Mouse (Mus musculus) intestine, postnatal 0 days (tissue): ENCODE data around the gene Taar2. TPM values are rescaled to one million over a fixed set of nuclear protein-coding genes. Genes with fewer than 3 reads are reported as not detected.
A peak's percentile ranks its signal among the peaks of the same experiment; 100 is the strongest.

Source experiments
- ATAC-seq: fragments of 200-750 bp; cut with Nextera tagmentation; 2 replicates; pipeline ENCODE4 v1.8.0; 2017; ENCODE audit warnings: mild to moderate bottlenecking, moderate TSS enrichment, moderate library complexity
- H3K27ac ChIP-seq: fragments of 300-500 bp; sonication (generic); 2 replicates; pipeline ENCODE4 v1.5.1; 2014; ENCODE audit warnings: mild to moderate bottlenecking, low read depth, low read length, moderate library complexity
- H3K27me3 ChIP-seq: fragments of 300-500 bp; sonication (generic); replicated peaks from 2 replicates; pipeline ENCODE4 v1.6.1; 2014; ENCODE audit warnings: low read length, mixed read lengths; ENCODE audit not compliant: control insufficient read depth, insufficient read depth
- H3K36me3 ChIP-seq: fragments of 300-500 bp; sonication (generic); 2 replicates; pipeline ENCODE4 v1.6.1; 2014; ENCODE audit warnings: mild to moderate bottlenecking, moderate library complexity; ENCODE audit not compliant: control insufficient read depth, insufficient read depth
- H3K4me1 ChIP-seq: fragments of 300-500 bp; sonication (generic); replicated peaks from 2 replicates; pipeline ENCODE4 v1.6.1; 2014; ENCODE audit warnings: antibody characterized with exemption, low read length, mixed read lengths; ENCODE audit not compliant: control insufficient read depth, insufficient read depth
- H3K4me2 ChIP-seq: fragments of 300-500 bp; sonication (generic); replicated peaks from 2 replicates; pipeline ENCODE4 v1.6.1; 2014; ENCODE audit warnings: low read depth, mild to moderate bottlenecking, moderate library complexity
- H3K4me3 ChIP-seq: fragments of 300-500 bp; sonication (generic); 2 replicates; pipeline ENCODE4 v1.5.1; 2014; ENCODE audit warnings: low read depth, low read length
- H3K9ac ChIP-seq: fragments of 300-500 bp; sonication (generic); 2 replicates; pipeline ENCODE4 v1.6.1; 2014; ENCODE audit warnings: mild to moderate bottlenecking, low read depth, low read length
- H3K9me3 ChIP-seq: fragments of 300-500 bp; sonication (generic); 2 replicates; pipeline ENCODE4 v1.6.1; 2016; ENCODE audit warnings: mixed run types; ENCODE audit not compliant: control insufficient read depth
- CTCF ChIP-seq: sonication (generic); IDR thresholded peaks from 2 replicates; pipeline ENCODE4 v1.5.1; 2016; ENCODE audit warnings: low read depth, mild to moderate bottlenecking, control low read depth, antibody characterized with exemption, moderate library complexity
- WGBS: fragments of 180-500 bp; shearing (Covaris S2); extraction: QIAGEN DNeasy Blood & Tissue Kit; methylation state at CpG from one replicate; pipeline ENCODE4 v1.1.7; 2014; 5-methylcytosine and 5-hydroxymethylcytosine counted together
- polyA plus RNA-seq: library from polyadenylated mRNA; unstranded; fragments of >200 nt; fragmentation: Nextera tagmentation; extraction: Ambion mirVana; gene quantifications from 2 replicates; pipeline ENCODE4 v1.2.1, GENCODE M21; 2015

Gene Taar2
- polyA plus RNA-seq, 1 experiment from 2014 or later = not detected

DNA sequence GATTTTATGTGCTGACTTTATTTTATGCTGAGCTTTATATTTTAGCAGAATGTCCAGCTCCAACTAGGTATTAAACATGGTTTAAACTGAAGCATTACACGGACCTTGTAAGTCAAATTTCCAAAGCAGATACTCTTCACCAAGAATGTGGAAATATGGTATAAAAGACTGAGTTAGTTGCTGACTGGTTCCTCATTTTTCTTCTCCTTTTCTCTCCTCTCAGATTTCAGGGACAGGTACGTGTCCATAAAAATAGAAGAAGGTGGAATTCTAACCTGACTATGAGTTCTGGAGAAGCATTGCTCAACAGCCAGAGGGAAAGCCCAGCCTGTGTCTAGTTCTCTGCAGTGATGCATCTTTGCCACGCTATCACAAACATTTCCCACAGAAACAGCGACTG, 18.3 kb upstream of the Taar2 start, which contains the start of gene Taar1:
Gene Taar1, plus strand, starts transcription at position 301 of the 400 bp plus-strand sequence.
- no peaks in the 10 kb centered on the region for H3K4me1 ChIP-seq
- WGBS = 88% methylated on average over 4 of the region's 4 CpGs
- H3K9ac ChIP-seq = no peak within 1 kb of the TSS
- H3K27ac ChIP-seq = no peak within 1 kb of the TSS
- no peak within 1 kb of the TSS for H3K4me2 ChIP-seq
- no peak for TF ChIP-seq CTCF
- no peaks in the 10 kb centered on the region for H3K27me3 ChIP-seq
- no peak for ATAC-seq
- no peaks in the 10 kb centered on the region for H3K9me3 ChIP-seq
- H3K36me3 ChIP-seq = no peaks in the 10 kb centered on the region
- H3K4me3 ChIP-seq = no peak within 1 kb of the TSS

DNA sequence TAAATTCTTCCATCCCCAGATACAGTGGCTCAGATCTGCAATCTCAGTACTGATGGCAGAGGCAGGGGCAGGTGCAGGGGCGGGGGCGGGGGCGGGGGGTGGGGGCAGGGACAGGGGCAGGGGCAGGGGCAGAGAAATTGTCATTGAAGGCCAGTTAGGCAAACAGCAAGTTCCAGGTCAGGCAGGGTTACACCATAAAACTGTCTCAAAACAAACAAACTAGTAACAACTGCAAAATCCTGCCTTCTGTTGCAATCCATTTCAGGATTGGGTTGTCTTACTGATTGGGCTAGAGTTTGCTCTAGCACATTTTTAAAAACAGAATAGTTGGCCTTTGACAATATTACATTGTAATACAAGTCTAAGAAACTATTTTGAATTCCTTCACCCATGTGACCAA, 15.9 kb upstream of the Taar2 start:
- H3K9ac ChIP-seq = no peak overlapping the region
- no peaks in the 10 kb centered on the region for H3K27me3 ChIP-seq
- no peak overlapping the region for H3K27ac ChIP-seq
- WGBS = 35% methylated on average over 3 of the region's 3 CpGs
- no peak overlapping the region for H3K4me3 ChIP-seq
- H3K4me2 ChIP-seq = no peak overlapping the region
- H3K9me3 ChIP-seq = no peaks in the 10 kb centered on the region
- H3K4me1 ChIP-seq = no peaks in the 10 kb centered on the region
- H3K36me3 ChIP-seq = no peaks in the 10 kb centered on the region
- no peak for ATAC-seq
- TF ChIP-seq CTCF = no peak

DNA sequence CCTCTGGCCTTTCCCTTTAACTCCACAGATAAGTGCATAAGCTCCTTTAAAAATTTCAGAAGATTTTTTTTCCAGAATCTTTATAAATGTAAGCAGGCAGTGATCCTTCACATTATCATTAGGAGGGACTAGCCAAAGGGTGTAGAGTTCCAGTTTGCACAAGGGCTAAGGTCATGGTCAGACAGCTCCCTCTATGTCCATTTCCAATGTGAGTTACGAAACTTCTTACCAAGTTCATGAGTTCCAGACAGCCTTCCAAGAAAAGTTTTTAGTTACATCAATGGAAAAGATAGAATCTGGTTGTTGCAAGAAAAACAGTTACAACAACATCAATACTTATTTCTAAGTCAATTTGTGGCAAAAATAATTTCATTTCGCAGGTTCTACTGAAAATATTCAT, 14.4 kb upstream of the Taar2 start:
- no peak overlapping the region for H3K27ac ChIP-seq
- H3K27me3 ChIP-seq = no peaks in the 10 kb centered on the region
- no peaks in the 10 kb centered on the region for H3K36me3 ChIP-seq
- ATAC-seq = no peak
- no peak for TF ChIP-seq CTCF
- WGBS = 84% methylated on average over 2 of the region's 2 CpGs
- no peaks in the 10 kb centered on the region for H3K9me3 ChIP-seq
- no peak overlapping the region for H3K9ac ChIP-seq
- no peak overlapping the region for H3K4me2 ChIP-seq
- H3K4me3 ChIP-seq = no peak overlapping the region
- no peaks in the 10 kb centered on the region for H3K4me1 ChIP-seq

DNA sequence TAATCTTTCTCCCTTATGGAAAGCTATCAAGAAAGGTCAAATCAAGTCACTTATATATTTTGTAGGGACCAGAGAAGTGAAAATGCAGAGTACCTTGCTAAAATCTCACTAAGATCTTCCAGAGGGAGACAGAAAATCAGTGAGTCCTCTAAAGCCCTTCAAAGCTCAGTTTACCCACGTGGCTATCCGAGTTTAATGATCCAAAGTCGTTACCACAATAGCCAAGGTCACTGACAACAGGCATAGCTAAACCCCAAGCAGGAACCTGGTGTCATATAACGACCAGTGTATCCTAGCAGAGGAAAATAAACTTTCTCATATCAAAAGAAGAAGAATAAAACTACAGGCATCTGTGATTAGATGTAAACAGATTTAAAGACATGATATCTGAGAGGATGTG, 759 bp upstream of the Taar2 start:
- no peak overlapping the region for H3K4me2 ChIP-seq
- 36% methylated on average over 4 of the region's 4 CpGs for WGBS
- no peak for TF ChIP-seq CTCF
- no peak overlapping the region for H3K27ac ChIP-seq
- H3K9ac ChIP-seq = no peak overlapping the region
- H3K27me3 ChIP-seq = no peaks in the 10 kb centered on the region
- H3K9me3 ChIP-seq = no peaks in the 10 kb centered on the region
- ATAC-seq = no peak
- H3K36me3 ChIP-seq = no peaks in the 10 kb centered on the region
- H3K4me1 ChIP-seq = no peaks in the 10 kb centered on the region
- H3K4me3 ChIP-seq = no peak overlapping the region

DNA sequence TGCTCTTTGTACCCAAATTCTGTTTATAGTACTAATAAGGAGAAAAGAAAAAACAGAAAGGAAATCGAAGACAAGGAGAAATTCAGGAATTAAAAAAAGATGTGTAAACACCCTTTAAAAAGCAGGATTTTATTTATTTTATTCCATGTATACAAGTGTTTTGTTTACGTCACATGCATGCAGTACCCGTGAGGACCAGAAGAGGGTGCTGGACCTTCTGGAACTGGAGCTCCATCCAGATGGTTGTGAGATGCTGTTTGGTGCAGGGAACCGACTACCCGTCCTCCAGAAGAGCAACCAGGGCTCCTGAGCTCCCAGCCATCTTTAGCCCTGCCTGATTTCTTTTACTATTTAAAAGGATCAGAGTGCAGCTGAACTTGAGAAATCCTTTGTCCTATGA, 4.1 kb downstream of the Taar2 start:
- H3K4me2 ChIP-seq = no peak overlapping the region
- 83% methylated on average over 5 of the region's 5 CpGs for WGBS
- ATAC-seq = no peak
- no peaks in the 10 kb centered on the region for H3K27me3 ChIP-seq
- H3K4me1 ChIP-seq = no peaks in the 10 kb centered on the region
- no peaks in the 10 kb centered on the region for H3K36me3 ChIP-seq
- no peak overlapping the region for H3K9ac ChIP-seq
- peak; percentile 55 for TF ChIP-seq CTCF
- no peak overlapping the region for H3K27ac ChIP-seq
- H3K4me3 ChIP-seq = no peak overlapping the region
- no peaks in the 10 kb centered on the region for H3K9me3 ChIP-seq

DNA sequence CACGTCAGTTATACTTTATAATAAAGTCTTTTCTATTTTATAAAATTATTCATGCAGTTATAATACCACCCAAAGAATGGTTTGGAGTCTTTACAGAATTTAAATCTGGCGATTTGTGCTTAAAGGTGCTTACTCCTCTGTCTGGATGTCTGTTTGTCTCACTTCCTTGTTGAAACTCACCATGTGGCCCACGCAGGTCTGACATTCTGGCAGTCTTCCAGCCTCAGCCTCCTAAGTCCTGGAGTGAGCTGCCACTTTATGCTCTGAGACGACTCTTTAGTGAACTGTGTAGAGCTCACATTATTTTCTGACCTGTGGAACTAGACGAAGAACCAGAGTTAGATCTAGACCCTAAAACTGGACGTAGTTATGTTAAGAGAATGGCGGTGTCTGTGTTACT, 9.7 kb downstream of the Taar2 start:
- ATAC-seq = no peak
- H3K4me1 ChIP-seq = no peaks in the 10 kb centered on the region
- no peak for TF ChIP-seq CTCF
- H3K9ac ChIP-seq = no peak overlapping the region
- no peak overlapping the region for H3K27ac ChIP-seq
- WGBS = 53% methylated on average over 7 of the region's 7 CpGs
- H3K36me3 ChIP-seq = no peaks in the 10 kb centered on the region
- H3K9me3 ChIP-seq = no peaks in the 10 kb centered on the region
- H3K4me2 ChIP-seq = no peak overlapping the region
- H3K27me3 ChIP-seq = no peaks in the 10 kb centered on the region
- no peak overlapping the region for H3K4me3 ChIP-seq

DNA sequence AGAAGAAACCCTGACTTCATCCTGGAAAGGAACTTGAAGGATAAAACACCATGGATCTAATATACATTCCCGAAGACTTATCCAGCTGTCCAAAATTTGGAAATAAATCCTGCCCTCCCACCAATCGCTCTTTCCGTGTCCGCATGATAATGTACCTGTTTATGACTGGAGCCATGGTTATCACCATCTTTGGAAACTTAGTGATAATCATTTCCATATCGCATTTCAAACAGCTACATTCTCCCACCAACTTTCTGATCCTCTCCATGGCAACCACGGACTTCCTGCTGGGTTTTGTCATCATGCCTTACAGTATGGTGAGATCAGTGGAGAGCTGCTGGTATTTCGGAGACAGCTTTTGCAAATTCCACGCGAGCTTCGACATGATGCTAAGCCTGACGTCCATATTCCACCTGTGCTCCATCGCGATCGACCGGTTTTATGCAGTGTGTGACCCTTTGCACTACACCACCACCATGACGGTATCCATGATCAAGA, 11.2 kb downstream of the Taar2 start, which contains the start of gene Taar3:
Gene Taar3, plus strand, starts transcription at position 51 of the 498 bp plus-strand sequence.
- 90% methylated on average over 16 of the region's 16 CpGs for WGBS
- Histone ChIP-seq H3K27me3 (no peaks in the 10 kb centered on the region), H3K36me3 (no peaks in the 10 kb centered on the region), H3K4me1 (no peaks in the 10 kb centered on the region), H3K4me3 (no peak within 1 kb of the TSS), H3K4me2 (no peak within 1 kb of the TSS), H3K9me3 (no peaks in the 10 kb centered on the region), H3K9ac (no peak within 1 kb of the TSS), H3K27ac (no peak within 1 kb of the TSS)
- no peak for ATAC-seq
- TF ChIP-seq CTCF = no peak
